8 mouse cellular contexts compared by ENCODE assay signal in the genomic region with DNA sequence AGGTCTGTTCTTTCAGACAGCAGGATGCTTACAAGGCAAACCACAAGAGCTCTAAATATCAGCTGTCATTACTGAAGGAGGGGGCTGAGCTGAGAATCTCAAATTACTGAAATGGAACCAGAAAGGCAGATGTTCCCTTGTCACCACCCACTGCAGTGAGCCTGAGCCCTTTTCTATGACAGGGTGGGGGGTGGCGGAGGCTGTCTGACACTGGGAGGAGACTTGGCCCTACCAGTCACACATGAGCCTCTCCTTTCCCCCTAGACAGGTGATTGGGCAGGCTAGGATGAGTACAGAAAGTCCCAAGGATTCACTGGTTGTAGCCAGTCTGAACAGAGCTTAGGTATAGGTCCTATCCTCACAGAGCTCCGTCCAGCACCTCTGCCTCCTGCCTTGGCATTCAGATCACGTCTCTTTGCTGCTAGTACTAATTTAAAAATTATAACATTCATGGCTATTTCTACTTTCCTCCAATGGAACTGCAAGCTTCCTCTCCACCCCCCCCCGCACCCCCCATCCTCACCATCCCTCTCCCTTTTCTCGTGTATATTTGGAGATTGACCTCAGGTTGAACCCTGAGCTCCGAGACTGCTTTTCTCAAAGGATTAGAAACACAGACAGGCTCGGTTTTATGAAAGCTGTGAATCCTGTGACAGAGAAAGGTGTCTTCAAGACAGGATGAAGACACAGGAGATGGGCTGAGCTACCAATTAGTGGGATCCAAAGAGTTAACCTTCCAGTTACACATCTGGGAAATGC.
DNase-seq lines count a peak whose midpoint lies in the region; ATAC-seq lines count a peak whose summit lies in the region.

No protein-coding gene starts in this region.

- ATAC-seq in limb, embryonic 13.5 days (ENCODE audit: low FRiP score, low read depth), result peak; percentile 28; the same call in 1 of the 2 replicates
- no peak for ATAC-seq in megakaryocyte-erythroid progenitor cell, adult 5-6 weeks (replicated peaks; ENCODE audit: low FRiP score, low TSS enrichment, poor library complexity, severe bottlenecking)

- H3K4me2 ChIP-seq in limb, embryonic 13.5 days (replicated peaks), result no peak overlapping the region

- H3K4me1 ChIP-seq in hindbrain, embryonic 10.5 days (replicated peaks), result peaks cover 26% of the 10 kb centered on the region
- H3K4me1 ChIP-seq in limb, embryonic 13.5 days, result peaks cover 28% of the 10 kb centered on the region

- H3K27ac ChIP-seq in hindbrain, embryonic 10.5 days, result peak overlapping the region; percentile 50
- no peak overlapping the region for H3K27ac ChIP-seq in limb, embryonic 13.5 days

- H3K9ac ChIP-seq in limb, embryonic 13.5 days, result no peak overlapping the region

- WGBS in hindbrain, embryonic 10.5 days, result 46% methylated on average over 7 of the region's 7 CpGs
- 37% methylated on average over 7 of the region's 7 CpGs for WGBS in limb, embryonic 13.5 days

- H3K36me3 ChIP-seq in hindbrain, embryonic 10.5 days, result no peaks in the 10 kb centered on the region
- H3K36me3 ChIP-seq in limb, embryonic 13.5 days, result no peaks in the 10 kb centered on the region

- DNase-seq in R1 (ENCODE audit: low read depth, low spot score), result peak; percentile 69
- peak; percentile 63 for DNase-seq in embryo, embryonic 10.5 days (ENCODE audit: low spot score)
- DNase-seq in hindbrain, embryonic 10.5 days (ENCODE audit: low spot score), result peak; percentile 40
- peak; percentile 19 for DNase-seq in right cerebral cortex, postnatal 4 days
- DNase-seq in lung, postnatal 14 days, result no peak
- DNase-seq in spleen, adult 18-20 months, result no peak

- no peaks in the 10 kb centered on the region for H3K27me3 ChIP-seq in hindbrain, embryonic 10.5 days (ENCODE audit: insufficient read depth, poor library complexity, severe bottlenecking)
- no peaks in the 10 kb centered on the region for H3K27me3 ChIP-seq in limb, embryonic 13.5 days

- no peak overlapping the region for H3K4me3 ChIP-seq in hindbrain, embryonic 10.5 days
- no peak overlapping the region for H3K4me3 ChIP-seq in limb, embryonic 13.5 days

- H3K9me3 ChIP-seq in hindbrain, embryonic 10.5 days, result no peaks in the 10 kb centered on the region
- no peaks in the 10 kb centered on the region for H3K9me3 ChIP-seq in limb, embryonic 13.5 days

Comparison
In these comparisons a context has a peak if more than half of its experiments do, and no peak if none do; other contexts are left out.
1. DNase-seq: peak in R1 (single experiment), embryo, embryonic 10.5 days (single experiment), hindbrain, embryonic 10.5 days (single experiment) and right cerebral cortex, postnatal 4 days (single experiment); none in lung, postnatal 14 days (single experiment) and spleen, adult 18-20 months (0 of 2).